Mouse (Mus musculus): ENCODE results near the gene Gm42791. TPM values are rescaled to one million over a fixed set of nuclear protein-coding genes. Genes with fewer than 3 reads are reported as not detected.

Gm42791 gene
- polyA plus RNA-seq, 1 experiment from 2014 or later: 0.85 TPM

GRCm38 (mm10) chr5:149020059-149020680 is 25.2 kb upstream of the Gm42791 start:
- Histone ChIP-seq H3K4me3 (no peak overlapping the region), H3K4me1 (peaks cover 22% of the 10 kb centered on the region)
- WGBS: 57% methylated on average over 18 of the region's 18 CpGs

GRCm38 (mm10) chr5:149017666-149018415 is 22.9 kb upstream of the Gm42791 start:
- H3K4me1 ChIP-seq: peaks cover 37% of the 10 kb centered on the region
- H3K27me3 ChIP-seq (ENCODE audit: low read depth, poor library complexity, severe bottlenecking): no peaks in the 10 kb centered on the region
- WGBS: 88% methylated on average over 3 of the region's 3 CpGs
- H3K27ac ChIP-seq: no peak overlapping the region
- no peak overlapping the region for H3K4me3 ChIP-seq
- H3K9me3 ChIP-seq (replicated peaks): no peaks in the 10 kb centered on the region
- no peaks in the 10 kb centered on the region for H3K36me3 ChIP-seq
- DNase-seq (ENCODE audit: low spot score): no peak

More at GRCm38 (mm10) chr5:149020059-149020680, 25.2 kb upstream of the Gm42791 start:
- no peak for DNase-seq (ENCODE audit: low spot score)
- Histone ChIP-seq H3K27ac (no peak overlapping the region; the same call in 1 of the 2 replicates), H3K27me3 (ENCODE audit: low read depth, poor library complexity, severe bottlenecking) (no peaks in the 10 kb centered on the region), H3K36me3 (no peaks in the 10 kb centered on the region), H3K9me3 (replicated peaks) (no peaks in the 10 kb centered on the region)

DNA sequence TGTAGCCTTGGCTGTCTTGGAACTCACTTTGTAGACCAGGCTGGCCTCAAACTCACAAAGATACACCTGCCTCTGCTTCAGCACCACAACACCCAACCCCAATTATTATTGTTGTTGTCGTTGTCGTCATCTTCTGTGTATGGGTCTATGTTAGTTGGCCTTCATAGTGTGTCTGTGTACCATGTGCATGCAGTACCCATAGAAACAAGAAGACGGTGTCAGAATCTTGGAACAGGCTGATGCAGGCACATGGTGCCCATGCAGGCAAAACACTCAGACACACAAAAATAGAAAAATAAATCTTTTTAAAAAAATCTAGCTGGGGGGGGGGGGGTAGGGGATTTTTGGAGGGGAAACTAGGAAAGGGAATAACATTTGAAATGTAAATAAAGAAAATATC is 22.2 kb upstream of the Gm42791 start:
- peaks cover 37% of the 10 kb centered on the region for H3K4me1 ChIP-seq
- WGBS: 89% methylated on average over 3 of the region's 3 CpGs
- H3K9me3 ChIP-seq (replicated peaks): no peaks in the 10 kb centered on the region
- no peak overlapping the region for H3K27ac ChIP-seq
- H3K36me3 ChIP-seq: no peaks in the 10 kb centered on the region
- H3K4me3 ChIP-seq: no peak overlapping the region
- H3K27me3 ChIP-seq (ENCODE audit: low read depth, poor library complexity, severe bottlenecking): no peaks in the 10 kb centered on the region
- DNase-seq (ENCODE audit: low spot score): no peak

DNA sequence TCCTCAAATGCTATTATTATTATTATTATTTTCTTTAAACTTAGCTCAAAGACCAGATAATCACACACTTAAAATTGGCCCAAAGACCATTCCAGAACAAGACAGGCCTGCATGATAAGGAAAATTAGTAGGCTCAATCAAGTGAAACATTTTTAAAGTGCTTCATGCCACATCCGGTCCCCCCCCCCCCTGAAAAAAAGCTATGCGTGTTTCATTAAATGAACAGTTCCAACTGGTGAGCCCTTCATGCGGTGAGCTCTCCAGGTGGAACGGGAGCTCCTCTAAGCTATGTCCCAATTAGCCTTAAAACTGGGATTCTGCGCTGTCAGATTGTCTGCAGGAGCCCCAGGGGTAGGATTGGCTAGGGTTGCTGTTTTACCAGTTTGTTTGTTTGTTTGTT is 21.3 kb upstream of the Gm42791 start:
- Histone ChIP-seq H3K9me3 (replicated peaks) (no peaks in the 10 kb centered on the region), H3K4me3 (peak overlapping the region; percentile 66; the same call in 1 of the 2 replicates), H3K27me3 (ENCODE audit: low read depth, poor library complexity, severe bottlenecking) (no peaks in the 10 kb centered on the region), H3K36me3 (no peaks in the 10 kb centered on the region), H3K4me1 (peaks cover 37% of the 10 kb centered on the region), H3K27ac (no peak overlapping the region)
- no peak for DNase-seq (ENCODE audit: low spot score)
- 72% methylated on average over 5 of the region's 5 CpGs for WGBS

- Histone ChIP-seq H3K9me3 (replicated peaks) (no peaks in the 10 kb centered on the region), H3K27ac (peak overlapping the region; percentile 89), H3K27me3 (ENCODE audit: low read depth, poor library complexity, severe bottlenecking) (no peaks in the 10 kb centered on the region), H3K4me1 (peaks cover 30% of the 10 kb centered on the region), H3K4me3 (peak overlapping the region; percentile 66), H3K36me3 (no peaks in the 10 kb centered on the region)
- 2% methylated on average over 37 of the region's 37 CpGs for WGBS
- DNase-seq (ENCODE audit: low spot score): peak; percentile 70
These were observed 20.6 kb upstream of the Gm42791 start for GRCm38 (mm10) chr5:149015335-149016201.

GRCm38 (mm10) chr5:149014600-149015268 is 19.8 kb upstream of the Gm42791 start:
- Histone ChIP-seq H3K4me3 (peak overlapping the region; percentile 66), H3K4me1 (peaks cover 28% of the 10 kb centered on the region), H3K27ac (peak overlapping the region; percentile 89), H3K9me3 (replicated peaks) (no peaks in the 10 kb centered on the region), H3K27me3 (ENCODE audit: low read depth, poor library complexity, severe bottlenecking) (no peaks in the 10 kb centered on the region), H3K36me3 (no peaks in the 10 kb centered on the region)
- WGBS: 6% methylated on average over 17 of the region's 17 CpGs
- DNase-seq (ENCODE audit: low spot score): peak; percentile 55

DNA sequence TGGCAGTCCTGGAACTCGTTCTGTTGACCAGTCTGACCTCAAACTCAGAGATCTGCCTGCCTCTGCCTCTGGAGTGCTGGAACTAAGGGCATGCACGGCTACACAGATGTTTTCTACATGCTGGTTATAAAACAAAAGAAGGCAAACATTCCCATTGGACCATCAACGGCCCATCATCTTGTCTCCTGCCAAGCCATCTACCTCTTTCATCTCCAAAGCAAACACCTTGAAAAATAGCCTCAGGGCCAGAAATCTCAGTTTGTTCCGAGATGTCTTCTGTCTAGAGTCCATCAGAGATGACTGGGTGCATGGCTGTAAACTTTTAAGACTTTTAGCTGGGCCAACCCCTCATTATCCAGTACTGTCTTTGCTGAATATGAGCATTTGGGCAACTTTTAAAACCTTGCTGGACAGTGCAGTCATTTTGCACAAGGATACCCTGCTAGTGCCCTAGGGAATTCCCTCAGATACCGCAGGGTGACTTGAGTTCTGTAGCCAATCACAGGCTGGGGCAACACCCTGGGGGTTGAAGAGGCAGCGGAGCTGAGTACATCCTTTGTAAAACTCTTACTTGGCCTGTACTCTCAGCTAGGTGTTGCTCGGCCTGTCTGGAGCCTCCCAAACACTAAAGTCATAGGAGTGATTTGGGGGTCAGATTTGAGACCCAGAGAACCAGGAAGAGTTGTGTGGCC is 19.0 kb upstream of the Gm42791 start:
- 59% methylated on average over 7 of the region's 7 CpGs for WGBS
- peak; percentile 36 for DNase-seq (ENCODE audit: low spot score)
- H3K27me3 ChIP-seq (ENCODE audit: low read depth, poor library complexity, severe bottlenecking): no peaks in the 10 kb centered on the region
- no peaks in the 10 kb centered on the region for H3K9me3 ChIP-seq (replicated peaks)
- H3K27ac ChIP-seq: peak overlapping the region; percentile 53; the same call in 1 of the 2 replicates
- H3K4me1 ChIP-seq: peaks cover 28% of the 10 kb centered on the region
- H3K36me3 ChIP-seq: no peaks in the 10 kb centered on the region
- no peak overlapping the region for H3K4me3 ChIP-seq

DNA sequence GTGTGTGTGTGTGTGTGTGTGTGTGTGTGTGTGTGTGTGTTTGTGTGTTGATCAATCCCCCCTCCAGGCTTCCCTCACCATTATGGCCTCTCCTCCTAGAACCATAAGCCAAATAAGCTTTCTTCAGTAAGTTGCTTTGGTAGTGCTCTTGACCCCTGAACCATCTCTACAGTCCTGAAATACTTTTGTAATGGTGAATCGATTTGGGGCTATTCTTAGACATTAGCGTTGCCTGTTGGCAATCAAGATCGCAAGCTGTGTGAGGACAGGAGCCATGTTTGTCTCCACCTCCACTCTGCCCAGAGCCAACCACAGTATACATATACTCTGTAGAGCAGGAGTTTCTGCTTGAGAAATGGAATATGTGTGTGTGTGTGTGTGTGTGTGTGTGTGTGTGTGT is 14.2 kb upstream of the Gm42791 start:
- Histone ChIP-seq H3K4me3 (no peak overlapping the region), H3K27me3 (ENCODE audit: low read depth, poor library complexity, severe bottlenecking) (no peaks in the 10 kb centered on the region), H3K9me3 (replicated peaks) (no peaks in the 10 kb centered on the region), H3K4me1 (peaks cover 32% of the 10 kb centered on the region), H3K36me3 (no peaks in the 10 kb centered on the region), H3K27ac (no peak overlapping the region)
- no peak for DNase-seq (ENCODE audit: low spot score)
- WGBS: 89% methylated on average over 3 of the region's 3 CpGs

DNA sequence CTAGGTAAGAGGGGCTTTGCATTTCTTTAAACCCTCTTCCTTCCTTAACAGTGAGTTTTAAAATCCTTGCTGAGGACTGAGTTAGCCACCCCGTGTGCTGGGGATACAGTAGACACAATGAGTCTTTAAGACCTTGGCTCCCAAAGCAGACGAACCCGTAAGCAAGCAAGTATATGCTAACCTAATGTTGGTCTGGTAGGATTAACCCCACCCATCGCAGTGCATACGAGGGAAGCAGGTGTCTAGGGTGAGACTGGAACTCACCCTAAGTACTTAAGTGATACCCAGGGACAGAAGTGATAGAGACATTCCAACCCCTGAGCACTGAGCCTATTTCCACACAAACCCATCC is 12.3 kb upstream of the Gm42791 start:
- Histone ChIP-seq H3K4me1 (peaks cover 41% of the 10 kb centered on the region), H3K27me3 (ENCODE audit: low read depth, poor library complexity, severe bottlenecking) (no peaks in the 10 kb centered on the region), H3K36me3 (no peaks in the 10 kb centered on the region), H3K4me3 (peak overlapping the region; percentile 29), H3K27ac (peak overlapping the region; percentile 88), H3K9me3 (replicated peaks) (no peaks in the 10 kb centered on the region)
- no peak for DNase-seq (ENCODE audit: low spot score)
- WGBS: 72% methylated on average over 5 of the region's 5 CpGs

GRCm38 (mm10) chr5:149006362-149007294 is 11.7 kb upstream of the Gm42791 start:
- Histone ChIP-seq H3K9me3 (replicated peaks) (no peaks in the 10 kb centered on the region), H3K27me3 (ENCODE audit: low read depth, poor library complexity, severe bottlenecking) (no peaks in the 10 kb centered on the region), H3K27ac (peak overlapping the region; percentile 88), H3K36me3 (no peaks in the 10 kb centered on the region), H3K4me3 (peak overlapping the region; percentile 29), H3K4me1 (peaks cover 48% of the 10 kb centered on the region)
- DNase-seq (ENCODE audit: low spot score): peak; percentile 100
- WGBS: 17% methylated on average over 26 of the region's 26 CpGs

DNA sequence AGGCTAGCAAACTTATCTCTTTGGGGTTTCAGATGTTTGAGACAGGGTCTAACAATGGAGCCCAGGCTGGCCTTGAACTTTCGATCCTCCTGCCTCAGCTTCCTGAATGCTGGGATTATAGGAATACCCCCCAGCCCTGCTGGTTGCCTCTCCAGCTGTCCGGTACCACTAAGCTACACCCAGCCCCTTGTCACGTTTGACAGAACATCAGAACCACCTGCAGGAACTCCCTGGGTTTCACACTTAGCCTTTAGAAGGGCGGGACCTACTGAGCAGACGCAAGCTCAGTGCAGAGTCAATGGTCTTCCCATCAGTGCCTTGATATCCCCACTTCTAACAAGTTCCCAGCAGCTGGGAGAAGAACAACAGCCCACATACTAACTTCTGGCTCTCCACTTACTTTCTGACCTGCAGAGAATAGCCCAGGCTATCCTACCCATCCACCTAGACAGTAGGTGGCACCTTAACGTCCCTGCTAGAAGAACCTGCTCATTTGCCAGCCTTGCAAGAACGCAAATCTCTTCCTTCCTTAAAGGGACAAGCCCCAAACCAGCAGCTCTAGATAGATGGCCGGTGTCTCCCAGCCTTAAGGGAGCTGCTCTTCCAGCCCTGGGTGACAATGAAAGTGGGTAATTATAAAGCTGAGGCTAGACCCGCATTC is 10.9 kb upstream of the Gm42791 start:
- no peaks in the 10 kb centered on the region for H3K36me3 ChIP-seq
- peak; percentile 38 for DNase-seq (ENCODE audit: low spot score)
- peak overlapping the region; percentile 29 for H3K4me3 ChIP-seq
- H3K27ac ChIP-seq: peak overlapping the region; percentile 88
- 67% methylated on average over 9 of the region's 9 CpGs for WGBS
- peaks cover 50% of the 10 kb centered on the region for H3K4me1 ChIP-seq
- no peaks in the 10 kb centered on the region for H3K9me3 ChIP-seq (replicated peaks)
- no peaks in the 10 kb centered on the region for H3K27me3 ChIP-seq (ENCODE audit: low read depth, poor library complexity, severe bottlenecking)
